Mouse (Mus musculus) CH12.LX (cell line): ENCODE measurements around the gene Mzt1. TPM values are rescaled to one million over a fixed set of nuclear protein-coding genes. Genes with fewer than 3 reads are reported as not detected.

Source experiments
- DNase-seq: peaks from one replicate; pipeline ENCODE4 v3.0.0-alpha.2; 2013; ENCODE audit errors: extremely low read depth
- H3K27ac ChIP-seq: 2 replicates; pipeline ENCODE4 v1.5.1; 2012; ENCODE audit warnings: low read depth, mild to moderate bottlenecking, control low read depth, moderate library complexity; ENCODE audit not compliant: insufficient read depth
- H3K27me3 ChIP-seq: replicated peaks from 2 replicates; pipeline ENCODE3; 2012; ENCODE audit warnings: inconsistent platforms
- H3K36me3 ChIP-seq, 2 experiments: replicated peaks in 1 of 2; 2 replicates each; pipeline versions ENCODE3 to v1.6.1; 2012; ENCODE audit warnings: inconsistent platforms in 1 of 2, low read length in 1 of 2, mild to moderate bottlenecking in 1 of 2, mixed read lengths in 1 of 2, moderate library complexity in 1 of 2; ENCODE audit not compliant: control insufficient read depth in 1 of 2, insufficient read depth in 1 of 2
- H3K4me1 ChIP-seq, 2 experiments: 2 replicates each; pipeline ENCODE4 v1.6.1; 2012; ENCODE audit warnings: inconsistent platforms in 1 of 2, moderate library complexity in 1 of 2; ENCODE audit not compliant: insufficient read depth in 2 of 2, control insufficient read depth in 1 of 2
- H3K4me2 ChIP-seq: 2 replicates; pipeline ENCODE4 v1.6.1; 2012; ENCODE audit warnings: low read depth, mild to moderate bottlenecking, control low read depth; ENCODE audit not compliant: poor library complexity, insufficient read depth, severe bottlenecking
- H3K4me3 ChIP-seq, 3 experiments: fragments of 150-350 bp in 1 of 3; sonication (generic) in 1 of 3; replicated peaks in 1 of 3; 2 replicates each; pipeline versions ENCODE3 to v1.5.1; 2011 to 2012; ENCODE audit warnings: low read depth in 2 of 3, low read length in 2 of 3, mild to moderate bottlenecking in 2 of 3, moderate library complexity in 2 of 3, control low read depth in 1 of 3, improper control_type of control experiment in 1 of 3, inconsistent platforms in 1 of 3, mixed read lengths in 1 of 3; ENCODE audit not compliant: poor library complexity in 1 of 3
- H3K79me2 ChIP-seq: replicated peaks from 2 replicates; pipeline ENCODE4 v1.6.1; 2012; ENCODE audit warnings: mild to moderate bottlenecking, moderate library complexity; ENCODE audit not compliant: control insufficient read depth, poor library complexity, insufficient read depth, severe bottlenecking; ENCODE audit errors: extremely low read depth
- H3K9ac ChIP-seq: 2 replicates; pipeline ENCODE4 v1.6.1; 2012; ENCODE audit warnings: low read depth, mild to moderate bottlenecking, control low read depth, moderate library complexity; ENCODE audit not compliant: insufficient read depth
- H3K9me3 ChIP-seq: replicated peaks from 2 replicates; pipeline ENCODE3; 2012; ENCODE audit warnings: low read length, inconsistent platforms, mixed read lengths
- E2F4 ChIP-seq: IDR thresholded peaks from 2 replicates; pipeline ENCODE4 v1.6.1; 2011; ENCODE audit warnings: low read depth, low read length, improper control_type of control experiment; ENCODE audit not compliant: insufficient replicate concordance
- ETS1 ChIP-seq: conservative IDR thresholded peaks from 2 replicates; pipeline ENCODE4 v1.6.1; 2012; ENCODE audit warnings: low read depth, mild to moderate bottlenecking, inconsistent platforms, low read length, improper control_type of control experiment, moderate library complexity
- GABPA ChIP-seq: IDR thresholded peaks from 2 replicates; pipeline ENCODE4 v1.6.1; 2012; ENCODE audit warnings: low read depth, low read length, improper control_type of control experiment, inconsistent platforms; ENCODE audit not compliant: insufficient replicate concordance
- HCFC1 ChIP-seq: IDR thresholded peaks from 2 replicates; pipeline ENCODE4 v1.6.1; 2012; ENCODE audit warnings: low read depth, mild to moderate bottlenecking, inconsistent platforms, low read length, improper control_type of control experiment
- IRF4 ChIP-seq: IDR thresholded peaks from 2 replicates; pipeline ENCODE4 v1.6.1; 2014; ENCODE audit warnings: low read depth, mild to moderate bottlenecking, inconsistent platforms, low read length, improper control_type of control experiment
- JUN ChIP-seq: IDR thresholded peaks from 2 replicates; pipeline ENCODE4 v1.6.1; 2011; ENCODE audit warnings: low read depth, mild to moderate bottlenecking, low read length, improper control_type of control experiment, moderate library complexity; ENCODE audit not compliant: insufficient read depth
- JUND ChIP-seq: conservative IDR thresholded peaks from 2 replicates; pipeline ENCODE4 v1.6.1; 2011; ENCODE audit warnings: low read depth, low read length, improper control_type of control experiment
- KAT2A ChIP-seq: IDR thresholded peaks from 2 replicates; pipeline ENCODE4 v1.6.1; 2012; ENCODE audit warnings: low read length, improper control_type of control experiment, inconsistent platforms; ENCODE audit not compliant: insufficient replicate concordance
- MAX ChIP-seq: IDR thresholded peaks from 2 replicates; pipeline ENCODE4 v1.6.1; 2011; ENCODE audit warnings: low read length, improper control_type of control experiment
- MEF2A ChIP-seq: IDR thresholded peaks from 2 replicates; pipeline ENCODE4 v1.6.1; 2014; ENCODE audit warnings: low read depth, mild to moderate bottlenecking, inconsistent platforms, low read length, improper control_type of control experiment, borderline replicate concordance
- MXI1 ChIP-seq: IDR thresholded peaks from 2 replicates; pipeline ENCODE4 v1.6.1; 2011; ENCODE audit warnings: mild to moderate bottlenecking, low read depth, low read length, improper control_type of control experiment
- NELFE ChIP-seq: IDR thresholded peaks from 2 replicates; pipeline ENCODE4 v1.6.1; 2011; ENCODE audit warnings: low read depth, low read length, improper control_type of control experiment
- NRF1 ChIP-seq: IDR thresholded peaks from 2 replicates; pipeline ENCODE4 v1.6.1; 2014; ENCODE audit warnings: low read depth, mild to moderate bottlenecking, inconsistent platforms, low read length, improper control_type of control experiment, moderate library complexity
- RCOR1 ChIP-seq: conservative IDR thresholded peaks from 2 replicates; pipeline ENCODE4 v1.6.1; 2012; ENCODE audit warnings: low read depth, mild to moderate bottlenecking, inconsistent platforms, low read length, improper control_type of control experiment
- SIN3A ChIP-seq: IDR thresholded peaks from 2 replicates; pipeline ENCODE4 v1.6.1; 2012; ENCODE audit warnings: low read length, improper control_type of control experiment, inconsistent platforms
- SMC3 ChIP-seq: IDR thresholded peaks from 2 replicates; pipeline ENCODE4 v1.6.1; 2011; ENCODE audit warnings: low read depth, low read length, improper control_type of control experiment
- TBP ChIP-seq: conservative IDR thresholded peaks from 2 replicates; pipeline ENCODE4 v1.6.1; 2011; ENCODE audit warnings: low read depth, low read length, improper control_type of control experiment
- USF2 ChIP-seq: conservative IDR thresholded peaks from 2 replicates; pipeline ENCODE4 v1.6.1; 2011; ENCODE audit warnings: low read depth, low read length, improper control_type of control experiment
- ZC3H11A ChIP-seq: IDR thresholded peaks from 2 replicates; pipeline ENCODE4 v1.6.1; 2012; ENCODE audit warnings: low read depth, mild to moderate bottlenecking, inconsistent platforms, low read length, improper control_type of control experiment
- ZKSCAN1 ChIP-seq: IDR thresholded peaks from 2 replicates; pipeline ENCODE4 v1.6.1; 2012; ENCODE audit warnings: low read depth, inconsistent platforms, low read length, improper control_type of control experiment, borderline replicate concordance
- ZNF384 ChIP-seq: IDR thresholded peaks from 2 replicates; pipeline ENCODE4 v1.6.1; 2012; ENCODE audit warnings: low read depth, low read length, improper control_type of control experiment, inconsistent platforms
- dilution Hi-C: fragments of 300-500 bp; cut with MboI; formaldehyde crosslinking; loops from 2 replicates; pipeline ENCODE4 v1.14.3; 2020; ENCODE audit warnings: low sequenced_read_pairs; ENCODE audit not compliant: extremely low pct_unique_long_range_greater_than_20kb, extremely low pct_ligation_motif_present
- in situ Hi-C: fragments of 300-500 bp; cut with MboI; formaldehyde crosslinking; loops from 3 replicates; pipeline ENCODE4 v1.14.3; 2019; ENCODE audit warnings: low sequenced_read_pairs, low pct_ligation_motif_present, low pct_unique_long_range_greater_than_20kb, mixed read lengths
- polyA plus RNA-seq: library from polyadenylated mRNA; unstranded; fragments of >175 nt; gene quantifications from 2 replicates; pipeline ENCODE4 v1.2.1, GENCODE M21; 2012; ENCODE audit warnings: low read depth; ENCODE audit not compliant: insufficient read length
- total RNA-seq, 2 experiments: library from RNA; depleted of rRNA; stranded (reverse); fragments of 300-350 nt in 1 of 2; fragments of >200 nt in 1 of 2; gene quantifications; 2 replicates each; pipeline ENCODE4 v1.2.3; 2012 to 2014

Gene Mzt1
- total and polyA plus RNA-seq, 3 experiments: 26.2 to 127 (median 41.0) TPM

DNA sequence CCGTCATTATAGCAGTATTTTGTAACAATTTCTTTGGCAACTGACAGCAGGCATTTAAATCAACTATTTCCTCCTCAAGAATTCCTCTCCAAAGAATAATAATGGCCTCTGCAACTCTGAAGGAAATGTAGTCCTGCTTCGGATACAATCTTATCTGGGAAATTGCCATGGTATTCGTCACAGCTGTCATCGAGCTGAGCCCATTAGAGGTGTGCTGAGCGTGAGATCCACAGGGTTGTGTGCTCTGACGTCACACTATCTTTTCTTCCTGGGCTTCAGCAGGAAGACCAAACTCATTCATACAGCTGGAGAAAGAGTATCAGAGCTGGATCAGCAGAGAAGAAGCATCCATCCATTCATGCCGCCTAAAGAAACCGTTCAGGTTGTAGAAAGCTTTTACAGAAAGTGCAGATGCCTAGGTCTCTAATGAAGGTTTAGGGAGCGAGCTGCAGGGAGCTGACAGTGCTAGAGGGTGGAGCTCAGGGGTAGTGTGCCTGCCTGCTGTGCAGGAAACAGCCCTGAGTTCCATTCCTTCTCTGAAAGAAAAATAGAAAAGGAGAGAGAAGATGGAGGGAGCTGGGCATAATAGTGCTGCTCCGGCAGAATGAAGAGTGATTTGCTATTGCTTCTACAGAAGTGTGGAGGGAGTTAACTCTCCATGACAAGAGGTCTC lies 26.7 kb downstream of the Mzt1 start:
- H3K4me2 ChIP-seq: no peak overlapping the region
- H3K27ac ChIP-seq: no peak overlapping the region
- no peaks in the 10 kb centered on the region for H3K4me1 ChIP-seq
- no peak for DNase-seq
- no peaks in the 10 kb centered on the region for H3K36me3 ChIP-seq
- dilution Hi-C loops: no loop called here
- no peaks in the 10 kb centered on the region for H3K9me3 ChIP-seq
- H3K4me3 ChIP-seq: no peak overlapping the region
- no peaks in the 10 kb centered on the region for H3K27me3 ChIP-seq
- in situ Hi-C loops: no loop called here
- TF ChIP-seq NRF1: no peak
- TF ChIP-seq JUND: no peak
- TF ChIP-seq, all 38 proteins: peak for 0
- Histone ChIP-seq H3K9ac (no peak overlapping the region), H3K79me2 (no peaks in the 10 kb centered on the region)

DNA sequence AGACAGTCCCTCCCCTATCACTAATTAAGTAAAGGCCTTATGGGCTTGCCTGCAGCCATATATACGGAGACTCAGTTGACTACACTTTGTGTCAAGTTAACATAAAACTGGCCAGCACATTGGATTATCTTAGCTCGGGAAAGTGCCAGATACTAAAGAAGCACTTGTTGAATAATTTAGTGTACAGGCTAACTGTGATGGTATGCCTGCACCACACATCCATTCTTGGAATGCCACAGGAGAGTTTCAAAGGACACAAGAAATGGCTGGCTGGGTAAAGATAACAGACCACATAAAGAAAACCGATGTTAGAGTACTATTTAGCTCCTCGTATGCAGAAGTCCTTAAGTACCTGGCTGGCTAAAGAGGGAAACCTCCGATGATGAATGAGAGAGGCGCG lies 27.2 kb downstream of the Mzt1 start:
- no peaks in the 10 kb centered on the region for H3K9me3 ChIP-seq
- no peak overlapping the region for H3K4me3 ChIP-seq
- H3K79me2 ChIP-seq: no peaks in the 10 kb centered on the region
- DNase-seq: no peak
- no peaks in the 10 kb centered on the region for H3K27me3 ChIP-seq
- TF ChIP-seq E2F4 (no peak), IRF4 (no peak), ZNF384 (no peak), KAT2A (no peak), ZKSCAN1 (no peak), RCOR1 (no peak), JUND (no peak), NELFE (no peak), MXI1 (no peak), HCFC1 (no peak), TBP (no peak), USF2 (no peak), JUN (no peak), MEF2A (no peak), ZC3H11A (no peak), MAX (no peak), SMC3 (no peak), SIN3A (no peak), GABPA (no peak), ETS1 (no peak)
- in situ Hi-C loops: no loop called here
- no peak overlapping the region for H3K4me2 ChIP-seq
- dilution Hi-C loops: no loop called here
- no peak overlapping the region for H3K9ac ChIP-seq
- no peaks in the 10 kb centered on the region for H3K36me3 ChIP-seq
- no peak overlapping the region for H3K27ac ChIP-seq
- H3K4me1 ChIP-seq: no peaks in the 10 kb centered on the region
